Mouse (Mus musculus) midbrain, postnatal 0 days (tissue): ENCODE measurements around the gene Usb1. TPM values are rescaled to one million over a fixed set of nuclear protein-coding genes. Genes with fewer than 3 reads are reported as not detected.

Experiments used
- ATAC-seq: fragments of 200-750 bp; cut with Nextera tagmentation; 2 replicates; pipeline ENCODE4 v1.8.0; 2017; ENCODE audit warnings: moderate number of reproducible peaks, mild to moderate bottlenecking, moderate TSS enrichment, moderate library complexity; ENCODE audit not compliant: low FRiP score
- DNase-seq: peaks from one replicate; pipeline ENCODE4 v3.0.0-alpha.2; 2015; ENCODE audit warnings: low spot score
- H3K27ac ChIP-seq: fragments of 300-500 bp; sonication (generic); 2 replicates; pipeline ENCODE4 v1.5.1; 2014; ENCODE audit warnings: low read depth, mild to moderate bottlenecking, low read length, mixed read lengths
- H3K27me3 ChIP-seq: fragments of 300-500 bp; sonication (generic); 2 replicates; pipeline ENCODE4 v1.6.1; 2014; ENCODE audit warnings: low read length, control low read depth, mixed read lengths; ENCODE audit not compliant: insufficient read depth
- H3K36me3 ChIP-seq: fragments of 300-500 bp; sonication (generic); 2 replicates; pipeline ENCODE4 v1.6.1; 2014; ENCODE audit warnings: low read length, control low read depth, mixed read lengths; ENCODE audit not compliant: insufficient read depth
- H3K4me1 ChIP-seq: fragments of 300-500 bp; sonication (generic); 2 replicates; pipeline ENCODE4 v1.6.1; 2014; ENCODE audit warnings: mild to moderate bottlenecking, control low read depth, antibody characterized with exemption, low read length, mixed read lengths; ENCODE audit not compliant: insufficient read depth
- H3K4me2 ChIP-seq: fragments of 300-500 bp; sonication (generic); 2 replicates; pipeline ENCODE4 v1.6.1; 2014; ENCODE audit warnings: low read depth, mild to moderate bottlenecking, low read length, mixed read lengths; ENCODE audit not compliant: poor library complexity, severe bottlenecking
- H3K4me3 ChIP-seq: fragments of 300-500 bp; sonication (generic); 2 replicates; pipeline ENCODE4 v1.5.1; 2014; ENCODE audit warnings: low read depth, mild to moderate bottlenecking, low read length, moderate library complexity
- H3K9ac ChIP-seq: fragments of 300-500 bp; sonication (generic); replicated peaks from 2 replicates; pipeline ENCODE4 v1.6.1; 2014; ENCODE audit warnings: mild to moderate bottlenecking, low read length, moderate library complexity, mixed read lengths; ENCODE audit not compliant: poor library complexity, severe bottlenecking
- H3K9me3 ChIP-seq: fragments of 300-500 bp; sonication (generic); 2 replicates; pipeline ENCODE4 v1.6.1; 2016; ENCODE audit warnings: low read length, control low read depth
- CTCF ChIP-seq: IDR thresholded peaks from 2 replicates; pipeline ENCODE4 v1.5.1; 2016; ENCODE audit warnings: antibody characterized with exemption, mild to moderate bottlenecking
- WGBS: fragments of 180-500 bp; shearing (Covaris S2); extraction: QIAGEN DNeasy Blood & Tissue Kit; methylation state at CpG from one replicate; pipeline ENCODE4 v1.1.7; 2014; 5-methylcytosine and 5-hydroxymethylcytosine counted together
- polyA plus RNA-seq: library from polyadenylated mRNA; unstranded; fragments of >200 nt; fragmentation: Nextera tagmentation; extraction: Ambion mirVana; gene quantifications from 2 replicates; pipeline ENCODE4 v1.2.1, GENCODE M21; 2015
- total RNA-seq: library from RNA; depleted of rRNA; stranded (reverse); fragments of >200 nt; gene quantifications from 2 replicates; pipeline ENCODE4 v1.2.3, GENCODE M21; 2014

Gene Usb1
- total and polyA plus RNA-seq, 2 experiments from 2014 or later = 30.1 to 65.8 TPM

GRCm38 (mm10) chr8:95384501-95384900 is 52.4 kb downstream of the Usb1 start:
- no peak overlapping the region for H3K27ac ChIP-seq
- DNase-seq = no peak
- H3K27me3 ChIP-seq = no peaks in the 10 kb centered on the region
- H3K9ac ChIP-seq = no peak overlapping the region
- no peaks in the 10 kb centered on the region for H3K9me3 ChIP-seq
- WGBS = 92% methylated on average over 3 of the region's 3 CpGs
- H3K4me1 ChIP-seq = no peaks in the 10 kb centered on the region
- H3K36me3 ChIP-seq = no peaks in the 10 kb centered on the region
- no peak overlapping the region for H3K4me2 ChIP-seq
- no peak for TF ChIP-seq CTCF
- ATAC-seq = no peak
- no peak overlapping the region for H3K4me3 ChIP-seq

GRCm38 (mm10) chr8:95386037-95386436 is 54.0 kb downstream of the Usb1 start:
- H3K4me1 ChIP-seq = no peaks in the 10 kb centered on the region
- no peak overlapping the region for H3K4me3 ChIP-seq
- H3K27me3 ChIP-seq = no peaks in the 10 kb centered on the region
- no peak for ATAC-seq
- no peak overlapping the region for H3K4me2 ChIP-seq
- 82% methylated on average over 5 of the region's 5 CpGs for WGBS
- no peaks in the 10 kb centered on the region for H3K36me3 ChIP-seq
- H3K27ac ChIP-seq = no peak overlapping the region
- H3K9me3 ChIP-seq = no peaks in the 10 kb centered on the region
- DNase-seq = no peak
- no peak overlapping the region for H3K9ac ChIP-seq
- no peak for TF ChIP-seq CTCF

- no peak for TF ChIP-seq CTCF
- Histone ChIP-seq H3K4me2 (no peak overlapping the region), H3K9me3 (no peaks in the 10 kb centered on the region), H3K27ac (no peak overlapping the region), H3K36me3 (no peaks in the 10 kb centered on the region), H3K4me1 (no peaks in the 10 kb centered on the region), H3K27me3 (no peaks in the 10 kb centered on the region), H3K9ac (no peak overlapping the region), H3K4me3 (no peak overlapping the region)
- no peak for DNase-seq
- ATAC-seq = no peak
- WGBS = 88% methylated on average over 10 of the region's 10 CpGs
Measured at GRCm38 (mm10) chr8:95387221-95387620, 55.1 kb downstream of the Usb1 start.

- Histone ChIP-seq H3K4me2 (no peak overlapping the region), H3K27ac (no peak overlapping the region), H3K4me1 (no peaks in the 10 kb centered on the region), H3K36me3 (no peaks in the 10 kb centered on the region), H3K4me3 (no peak overlapping the region), H3K9me3 (no peaks in the 10 kb centered on the region), H3K27me3 (no peaks in the 10 kb centered on the region), H3K9ac (no peak overlapping the region)
- WGBS = 65% methylated on average over 7 of the region's 7 CpGs
- no peak for ATAC-seq
- TF ChIP-seq CTCF = no peak
- no peak for DNase-seq
Measured at GRCm38 (mm10) chr8:95387936-95388335, 55.9 kb downstream of the Usb1 start.

- Histone ChIP-seq H3K4me1 (no peaks in the 10 kb centered on the region), H3K27me3 (no peaks in the 10 kb centered on the region), H3K4me2 (no peak overlapping the region), H3K9me3 (no peaks in the 10 kb centered on the region), H3K27ac (no peak overlapping the region), H3K9ac (no peak overlapping the region), H3K36me3 (no peaks in the 10 kb centered on the region), H3K4me3 (no peak overlapping the region)
- no peak for TF ChIP-seq CTCF
- WGBS = 70% methylated on average over 4 of the region's 4 CpGs
- no peak for DNase-seq
- ATAC-seq = no peak
Measured at GRCm38 (mm10) chr8:95390312-95390711, 58.2 kb downstream of the Usb1 start.

GRCm38 (mm10) chr8:95391101-95391500 is 59.0 kb downstream of the Usb1 start:
- Histone ChIP-seq H3K27ac (no peak overlapping the region), H3K4me2 (no peak overlapping the region), H3K4me3 (no peak overlapping the region), H3K4me1 (no peaks in the 10 kb centered on the region), H3K36me3 (no peaks in the 10 kb centered on the region), H3K9ac (no peak overlapping the region), H3K27me3 (no peaks in the 10 kb centered on the region), H3K9me3 (no peaks in the 10 kb centered on the region)
- WGBS = 88% methylated on average over 7 of the region's 7 CpGs
- ATAC-seq = no peak
- TF ChIP-seq CTCF = no peak
- no peak for DNase-seq
